Mouse (Mus musculus) telencephalon, adult 2 months (tissue): ENCODE results near the gene Gnb2.

Source experiments
- DNase-seq: peaks from one replicate; pipeline ENCODE4 v3.0.0-alpha.2; 2011; ENCODE audit warnings: low read depth, low spot score

Gene Gnb2

GRCm38 (mm10) chr5:137539291-137539801, 6.0 kb upstream of the Gnb2 start:
- DNase-seq, result no peak

GRCm38 (mm10) chr5:137537461-137537860, 4.2 kb upstream of the Gnb2 start:
- DNase-seq, result no peak

GRCm38 (mm10) chr5:137535318-137535717, 2.0 kb upstream of the Gnb2 start:
- no peak for DNase-seq

- no peak for DNase-seq
These were observed 1.5 kb upstream of the Gnb2 start for GRCm38 (mm10) chr5:137534762-137535161.

- no peak for DNase-seq
These were observed 548 bp downstream of the Gnb2 start for GRCm38 (mm10) chr5:137532808-137533116.

GRCm38 (mm10) chr5:137532131-137532807, 1.0 kb downstream of the Gnb2 start:
- DNase-seq, result no peak

GRCm38 (mm10) chr5:137531414-137532130, 1.7 kb downstream of the Gnb2 start:
- no peak for DNase-seq

GRCm38 (mm10) chr5:137530588-137531413, 2.5 kb downstream of the Gnb2 start:
- peak; percentile 94 for DNase-seq

- DNase-seq, result no peak
These were observed 3.2 kb downstream of the Gnb2 start for GRCm38 (mm10) chr5:137530075-137530474.

- DNase-seq, result no peak
These were observed 3.9 kb downstream of the Gnb2 start for GRCm38 (mm10) chr5:137529221-137529995.

- no peak for DNase-seq
These were observed 4.9 kb downstream of the Gnb2 start for GRCm38 (mm10) chr5:137528247-137528968.

- DNase-seq, result no peak
These were observed 5.9 kb downstream of the Gnb2 start for GRCm38 (mm10) chr5:137527413-137527812.

GRCm38 (mm10) chr5:137526192-137526936, 6.9 kb downstream of the Gnb2 start:
- DNase-seq, result no peak

- no peak for DNase-seq
These were observed 7.8 kb downstream of the Gnb2 start for GRCm38 (mm10) chr5:137525511-137525910.

- no peak for DNase-seq
These were observed 8.6 kb downstream of the Gnb2 start for GRCm38 (mm10) chr5:137524671-137525070.

- no peak for DNase-seq
These were observed 9.1 kb downstream of the Gnb2 start for GRCm38 (mm10) chr5:137524251-137524515.

GRCm38 (mm10) chr5:137523396-137524250, 9.7 kb downstream of the Gnb2 start:
- DNase-seq, result no peak

GRCm38 (mm10) chr5:137522711-137523110, 10.6 kb downstream of the Gnb2 start:
- DNase-seq, result no peak

GRCm38 (mm10) chr5:137521861-137522260, 11.4 kb downstream of the Gnb2 start:
- DNase-seq, result no peak
